Mouse (Mus musculus) thymus, adult 2 months (tissue): ENCODE measurements around the gene Kcns1. TPM values are rescaled to one million over a fixed set of nuclear protein-coding genes. Genes with fewer than 3 reads are reported as not detected.

Experiments used
- DNase-seq: peaks from one replicate; pipeline ENCODE4 v3.0.0; 2021
- H3K27ac ChIP-seq: fragments of 200-500 bp; 2 replicates; pipeline ENCODE4 v1.5.1; 2012; ENCODE audit warnings: low read length, control low read depth; ENCODE audit not compliant: control insufficient read depth, insufficient read depth
- H3K27me3 ChIP-seq: fragments of 200-500 bp; 2 replicates; pipeline ENCODE4 v1.6.1; 2012; ENCODE audit warnings: mild to moderate bottlenecking, low read length, moderate library complexity, mixed read lengths; ENCODE audit not compliant: control insufficient read depth, insufficient read depth
- H3K36me3 ChIP-seq: fragments of 200-500 bp; 2 replicates; pipeline ENCODE4 v1.6.1; 2012; ENCODE audit warnings: mild to moderate bottlenecking, low read length, moderate library complexity; ENCODE audit not compliant: control insufficient read depth, insufficient read depth
- H3K4me1 ChIP-seq: fragments of 200-500 bp; replicated peaks from 2 replicates; pipeline ENCODE4 v1.6.1; 2012; ENCODE audit warnings: low read length; ENCODE audit not compliant: control insufficient read depth, insufficient read depth
- H3K4me3 ChIP-seq: fragments of 200-500 bp; 2 replicates; pipeline ENCODE4 v1.5.1; 2012; ENCODE audit warnings: mild to moderate bottlenecking, low read length, control low read depth, moderate library complexity; ENCODE audit not compliant: control insufficient read depth, insufficient read depth
- CTCF ChIP-seq: fragments of 200-500 bp; IDR thresholded peaks from 2 replicates; pipeline ENCODE4 v1.5.1; 2012; ENCODE audit warnings: mild to moderate bottlenecking, control low read depth, low read length, moderate library complexity, borderline replicate concordance; ENCODE audit not compliant: control insufficient read depth, poor library complexity, insufficient read depth; ENCODE audit errors: extremely low read depth
- POLR2A ChIP-seq: fragments of 200-500 bp; IDR thresholded peaks from 2 replicates; pipeline ENCODE4 v1.6.1; 2012; ENCODE audit warnings: mild to moderate bottlenecking, low read length, control low read depth, moderate library complexity; ENCODE audit not compliant: control insufficient read depth, poor library complexity, insufficient read depth; ENCODE audit errors: extremely low read depth
- WGBS: fragments of 180-500 bp; shearing (Covaris S2); methylation state at CpG from one replicate; pipeline ENCODE4 v1.1.7; 2018; 5-methylcytosine and 5-hydroxymethylcytosine counted together
- polyA plus RNA-seq: library from polyadenylated mRNA; depleted of rRNA; stranded (reverse); fragments of >200 nt; gene quantifications from 2 replicates; pipeline ENCODE4 v1.2.3, GENCODE M21; 2012

Kcns1 gene
- polyA plus RNA-seq, 1 experiment, result 0.07 TPM

DNA sequence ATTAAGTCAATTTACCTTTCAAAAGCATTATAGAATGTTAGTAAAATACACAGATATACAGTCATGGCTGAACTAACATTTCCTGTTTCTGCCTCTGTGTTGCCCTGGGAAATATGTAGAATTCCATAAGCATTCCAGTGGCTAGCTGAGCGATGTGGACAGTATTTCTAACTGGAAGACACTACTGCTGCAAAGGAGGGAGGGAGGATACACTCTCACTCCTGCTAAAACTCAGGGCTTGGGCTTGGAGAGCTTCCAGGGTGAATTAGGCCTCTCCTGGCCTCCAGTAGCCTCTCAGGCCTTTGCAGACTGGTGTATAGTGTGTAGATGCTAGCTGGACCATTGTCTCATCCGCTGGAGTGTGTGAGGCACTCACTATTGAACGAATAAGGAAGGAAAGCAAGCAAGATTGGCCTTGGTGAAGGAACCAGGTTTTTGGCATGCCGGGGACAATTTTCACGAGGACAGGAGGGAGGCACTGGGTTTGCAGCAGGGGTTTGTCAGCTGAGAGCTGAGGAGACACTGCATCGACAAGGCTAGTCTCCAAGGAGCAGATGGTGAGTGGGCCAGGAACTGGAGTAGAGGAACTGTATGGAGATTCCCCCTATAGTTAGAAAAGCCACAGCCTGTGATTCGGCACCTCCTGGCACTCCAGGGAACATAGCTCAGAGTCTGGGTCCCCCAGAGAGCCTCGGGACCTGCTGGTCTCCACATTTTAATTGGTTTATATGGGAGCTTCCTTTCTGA is 3.9 kb upstream of the Kcns1 start:
- no peak for DNase-seq
- Histone ChIP-seq H3K4me3 (no peak overlapping the region), H3K27me3 (peaks cover 17% of the 10 kb centered on the region; the same call in 1 of the 2 replicates), H3K4me1 (no peaks in the 10 kb centered on the region), H3K27ac (no peak overlapping the region), H3K36me3 (no peaks in the 10 kb centered on the region)
- TF ChIP-seq CTCF, result no peak
- TF ChIP-seq POLR2A, result no peak
- WGBS, result 82% methylated on average over 8 of the region's 8 CpGs

- TF ChIP-seq POLR2A (no peak), CTCF (no peak)
- Histone ChIP-seq H3K4me3 (no peak overlapping the region), H3K36me3 (no peaks in the 10 kb centered on the region), H3K27me3 (peaks cover 25% of the 10 kb centered on the region; the same call in 1 of the 2 replicates), H3K27ac (no peak overlapping the region), H3K4me1 (0 out of 2 replicates have a peak, but pooled peaks cover under 1% of the 10 kb centered on the region)
- DNase-seq, result no peak
- WGBS, result 43% methylated on average over 3 of the region's 3 CpGs
These were observed 2.5 kb upstream of the Kcns1 start for GRCm38 (mm10) chr2:164173394-164173793.

DNA sequence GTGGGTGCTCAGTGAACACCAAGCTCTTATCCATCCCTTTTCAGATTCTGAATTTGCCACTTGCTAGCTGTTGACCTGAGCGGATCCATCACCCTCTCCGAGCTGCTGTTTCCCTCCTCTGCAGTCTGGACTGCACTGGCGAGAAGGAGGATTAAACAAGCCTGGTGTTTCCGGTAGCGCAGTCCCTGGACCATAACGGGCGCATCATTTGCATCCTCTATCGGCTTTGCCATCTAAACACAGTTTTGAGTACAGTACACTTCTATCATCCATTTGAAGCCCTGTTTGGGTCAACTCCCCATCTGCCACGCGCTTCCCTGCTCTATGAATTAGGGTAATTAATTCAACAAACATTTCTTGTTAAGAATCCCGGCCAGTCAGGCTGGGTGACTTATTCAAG is 587 bp downstream of the Kcns1 start:
- TF ChIP-seq CTCF (no peak), POLR2A (no peak)
- 24% methylated on average over 11 of the region's 11 CpGs for WGBS
- Histone ChIP-seq H3K4me3 (no peak overlapping the region), H3K4me1 (0 out of 2 replicates have a peak, but pooled peaks cover 4% of the 10 kb centered on the region), H3K27me3 (peaks cover 31% of the 10 kb centered on the region; the same call in 1 of the 2 replicates), H3K27ac (no peak overlapping the region), H3K36me3 (no peaks in the 10 kb centered on the region)
- DNase-seq, result no peak

- H3K27me3 ChIP-seq, result peaks cover 31% of the 10 kb centered on the region; the same call in 1 of the 2 replicates
- no peak overlapping the region for H3K27ac ChIP-seq
- no peak overlapping the region for H3K4me3 ChIP-seq
- DNase-seq, result no peak
- WGBS, result 24% methylated on average over 42 of the region's 42 CpGs
- no peaks in the 10 kb centered on the region for H3K36me3 ChIP-seq
- 0 out of 2 replicates have a peak, but pooled peaks cover 4% of the 10 kb centered on the region for H3K4me1 ChIP-seq
- TF ChIP-seq CTCF, result no peak
These were observed 2.4 kb downstream of the Kcns1 start for GRCm38 (mm10) chr2:164168571-164168946.

DNA sequence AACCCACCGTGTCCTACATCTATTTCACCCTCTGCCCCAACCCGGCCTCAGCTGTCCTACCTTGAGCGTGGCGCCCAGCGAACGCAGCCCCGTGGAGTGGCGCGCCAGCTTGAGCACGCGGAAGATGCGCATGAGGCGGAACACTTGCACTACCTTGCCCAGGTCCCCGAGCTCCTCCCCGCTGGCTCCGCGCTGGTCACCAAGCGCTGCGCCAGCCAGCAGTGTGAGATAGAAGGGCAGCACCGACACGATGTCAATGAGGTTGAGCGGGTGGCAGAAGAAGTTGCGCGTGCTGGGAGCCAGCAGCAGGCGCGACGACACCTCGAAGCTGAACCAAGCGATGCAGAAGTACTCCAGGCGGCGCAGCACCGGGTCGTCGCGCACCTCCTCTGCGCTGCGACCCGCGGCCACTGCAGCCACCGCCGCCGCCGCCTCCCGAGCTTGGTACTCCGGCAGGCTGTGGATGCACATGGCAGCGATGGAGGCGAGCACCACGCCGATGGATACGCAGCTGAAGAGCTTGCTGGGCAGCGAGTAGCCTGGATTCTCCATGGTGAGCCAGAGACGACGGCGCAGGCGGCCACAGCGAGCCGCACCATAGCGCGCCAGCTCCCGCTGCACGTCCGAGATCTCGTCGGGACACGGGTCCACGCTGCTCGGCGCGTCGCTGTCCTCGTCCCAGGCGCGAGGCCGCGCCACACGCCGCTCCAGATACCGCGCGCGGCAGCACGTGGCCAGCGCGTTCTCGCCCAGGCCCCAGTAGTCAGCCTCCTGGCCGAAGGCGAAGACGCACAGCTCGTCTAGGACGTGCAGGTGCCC is 3.0 kb downstream of the Kcns1 start:
- Histone ChIP-seq H3K4me1 (0 out of 2 replicates have a peak, but pooled peaks cover 4% of the 10 kb centered on the region), H3K27me3 (peaks cover 31% of the 10 kb centered on the region; the same call in 1 of the 2 replicates), H3K4me3 (no peak overlapping the region), H3K36me3 (no peaks in the 10 kb centered on the region), H3K27ac (no peak overlapping the region)
- DNase-seq, result no peak
- TF ChIP-seq CTCF (no peak), POLR2A (no peak)
- WGBS, result 25% methylated on average over 90 of the region's 90 CpGs

GRCm38 (mm10) chr2:164164941-164165340 is 6.0 kb downstream of the Kcns1 start:
- no peak for DNase-seq
- WGBS, result 96% methylated on average over 5 of the region's 5 CpGs
- peaks cover 15% of the 10 kb centered on the region; the same call in 1 of the 2 replicates for H3K27me3 ChIP-seq
- TF ChIP-seq CTCF (no peak), POLR2A (no peak)
- no peaks in the 10 kb centered on the region for H3K36me3 ChIP-seq
- no peak overlapping the region for H3K27ac ChIP-seq
- no peak overlapping the region for H3K4me3 ChIP-seq
- 0 out of 2 replicates have a peak, but pooled peaks cover 4% of the 10 kb centered on the region for H3K4me1 ChIP-seq
